23 mouse cellular contexts compared by ENCODE assay signal in genomic region chr6:6875676-6876075, GRCm38 (mm10). TPM values are rescaled to one million over a fixed set of nuclear protein-coding genes. Genes with fewer than 3 reads are reported as not detected.
DNase-seq lines count a peak whose midpoint lies in the region; ATAC-seq lines count a peak whose summit lies in the region.
"Had no signal": no experiment of that assay in that cellular context is flagged by ENCODE, and none has a peak within 500 bp of the region (broad histone marks: within the 10 kb centered on the region; RNA-seq: fewer than 3 reads in every experiment).

No protein-coding gene starts in this region.

- peaks cover 93% of the 10 kb centered on the region for H3K27me3 ChIP-seq in neural tube, embryonic 15.5 days (replicated peaks)
- peaks cover 94% of the 10 kb centered on the region for H3K27me3 ChIP-seq in embryonic facial prominence, embryonic 14.5 days (replicated peaks; ENCODE audit: control insufficient read depth, insufficient read depth, low read length)
- peaks cover 97% of the 10 kb centered on the region for H3K27me3 ChIP-seq in midbrain, embryonic 11.5 days (ENCODE audit: control insufficient read depth, insufficient read depth, low read length)

- peak; percentile 54 for DNase-seq in neural tube, embryonic 10.5 days (ENCODE audit: extremely low spot score, low spot score)
- DNase-seq in embryonic facial prominence, embryonic 14.5 days (ENCODE audit: low spot score), result peak; percentile 19
- peak; percentile 91 for DNase-seq in midbrain, embryonic 11.5 days (ENCODE audit: low spot score, missing footprints)
- no peak for DNase-seq in right cerebral cortex, adult 18-20 months
- DNase-seq in left cerebral cortex, postnatal 10 days (ENCODE audit: extremely low spot score in 1 of 2, low spot score in 2 of 2), result no peak
- no peak for DNase-seq in adrenal gland, postnatal 10 days
- DNase-seq: adrenal gland, postnatal 14 days; cerebellum, adult 9-10 months; gastrocnemius, postnatal 36 days; kidney, adult 8-10 months; kidney, postnatal 4 days; lung, postnatal 10 days; spleen, adult 18-20 months had no signal

- intact Hi-C loops in left cerebral cortex, postnatal 10 days (cut with DNase I), result loop anchor here (2.0 kb wide), 1 partner anchor 21 kb away; no protein-coding TSS in a partner anchor

- no peak overlapping the region for H3K27ac ChIP-seq in neural tube, embryonic 15.5 days (replicated peaks)
- peak overlapping the region; percentile 70 for H3K27ac ChIP-seq in embryonic facial prominence, embryonic 14.5 days (replicated peaks; ENCODE audit: low read depth, low read length)
- no peak overlapping the region for H3K27ac ChIP-seq in midbrain, embryonic 11.5 days (ENCODE audit: low read depth, low read length)
- H3K27ac ChIP-seq: hindbrain, embryonic 12.5 days; limb, embryonic 12.5 days; liver, embryonic 15.5 days; midbrain, embryonic 12.5 days; neural tube, embryonic 13.5 days; stomach, embryonic 15.5 days had no signal

- 3% methylated on average over 9 of the region's 9 CpGs for WGBS in neural tube, embryonic 15.5 days
- WGBS in embryonic facial prominence, embryonic 14.5 days, result 14% methylated on average over 9 of the region's 9 CpGs
- WGBS in midbrain, embryonic 11.5 days, result under 1% methylated on average over 9 of the region's 9 CpGs

- no peaks in the 10 kb centered on the region for H3K36me3 ChIP-seq in neural tube, embryonic 15.5 days
- H3K36me3 ChIP-seq in embryonic facial prominence, embryonic 14.5 days (ENCODE audit: control insufficient read depth, insufficient read depth, low read length), result peaks cover 4% of the 10 kb centered on the region; the same call in 1 of the 2 replicates
- no peaks in the 10 kb centered on the region for H3K36me3 ChIP-seq in midbrain, embryonic 11.5 days (ENCODE audit: control insufficient read depth, insufficient read depth, low read length)
- H3K36me3 ChIP-seq: hindbrain, embryonic 12.5 days; liver, embryonic 15.5 days; midbrain, embryonic 12.5 days; neural tube, embryonic 13.5 days; stomach, embryonic 15.5 days had no signal

- no peak for ATAC-seq in neural tube, embryonic 15.5 days (ENCODE audit: low FRiP score)
- no peak for ATAC-seq in embryonic facial prominence, embryonic 14.5 days (ENCODE audit: low read depth)
- no peak for ATAC-seq in midbrain, embryonic 11.5 days (ENCODE audit: low FRiP score)
- ATAC-seq: CD4-positive, CD25-positive, alpha-beta regulatory T cell, adult 4 months had no signal

- no peak overlapping the region for H3K4me2 ChIP-seq in neural tube, embryonic 15.5 days
- H3K4me2 ChIP-seq in embryonic facial prominence, embryonic 14.5 days (ENCODE audit: low read depth, low read length), result peak overlapping the region; percentile 74; the same call in 1 of the 2 replicates
- no peak overlapping the region for H3K4me2 ChIP-seq in midbrain, embryonic 11.5 days
- H3K4me2 ChIP-seq: hindbrain, embryonic 12.5 days; liver, embryonic 15.5 days; neural tube, embryonic 13.5 days; stomach, embryonic 15.5 days had no signal

- H3K9me3 ChIP-seq in neural tube, embryonic 15.5 days (replicated peaks), result no peaks in the 10 kb centered on the region
- no peaks in the 10 kb centered on the region for H3K9me3 ChIP-seq in embryonic facial prominence, embryonic 14.5 days (ENCODE audit: control insufficient read depth, low read length)
- H3K9me3 ChIP-seq in midbrain, embryonic 11.5 days (ENCODE audit: control insufficient read depth, low read length), result no peaks in the 10 kb centered on the region
- H3K9me3 ChIP-seq: hindbrain, embryonic 12.5 days; limb, embryonic 12.5 days; liver, embryonic 15.5 days; midbrain, embryonic 12.5 days; neural tube, embryonic 13.5 days; stomach, embryonic 15.5 days had no signal

- peaks cover 8% of the 10 kb centered on the region; the same call in 1 of the 2 replicates for H3K4me1 ChIP-seq in neural tube, embryonic 15.5 days
- no peaks in the 10 kb centered on the region for H3K4me1 ChIP-seq in embryonic facial prominence, embryonic 14.5 days (ENCODE audit: control insufficient read depth, insufficient read depth, low read length)
- H3K4me1 ChIP-seq in midbrain, embryonic 11.5 days (ENCODE audit: control insufficient read depth, insufficient read depth, low read length), result no peaks in the 10 kb centered on the region
- H3K4me1 ChIP-seq: liver, embryonic 15.5 days had no signal

- H3K9ac ChIP-seq in neural tube, embryonic 15.5 days (replicated peaks), result no peak overlapping the region
- no peak overlapping the region for H3K9ac ChIP-seq in embryonic facial prominence, embryonic 14.5 days (ENCODE audit: low read depth, low read length)
- H3K9ac ChIP-seq in midbrain, embryonic 11.5 days (ENCODE audit: low read length), result no peak overlapping the region
- H3K9ac ChIP-seq: hindbrain, embryonic 12.5 days; limb, embryonic 12.5 days; liver, embryonic 15.5 days; midbrain, embryonic 12.5 days; neural tube, embryonic 13.5 days; stomach, embryonic 15.5 days had no signal

- H3K4me3 ChIP-seq in neural tube, embryonic 15.5 days (replicated peaks), result no peak overlapping the region
- H3K4me3 ChIP-seq in embryonic facial prominence, embryonic 14.5 days (ENCODE audit: low read depth, low read length), result no peak overlapping the region
- H3K4me3 ChIP-seq in midbrain, embryonic 11.5 days (ENCODE audit: low read depth, low read length), result no peak overlapping the region
- H3K4me3 ChIP-seq: hindbrain, embryonic 12.5 days; liver, embryonic 15.5 days; midbrain, embryonic 12.5 days; neural tube, embryonic 13.5 days; stomach, embryonic 15.5 days had no signal

RNA-seq across cellular contexts. Expression of gene Dlx5, which starts 6.2 kb away (rescaled TPM):
- 0.41 and 0.83 TPM in 2 replicates for polyA plus RNA-seq in neural tube, embryonic 15.5 days (2015; fragmentation: Nextera tagmentation; extraction: Ambion mirVana)
- 38.0 and 40.2 TPM in 2 replicates for polyA plus RNA-seq in embryonic facial prominence, embryonic 14.5 days (2014; fragmentation: Nextera tagmentation; extraction: Ambion mirVana)
- 5.2 and 7.7 TPM in 2 replicates for polyA plus RNA-seq in midbrain, embryonic 11.5 days (2014; fragmentation: Nextera tagmentation; extraction: Ambion mirVana)
- total RNA-seq in left cerebral cortex, postnatal 10 days (2021), result 1 to 10 TPM; 7.4 to 8.1 TPM
- total RNA-seq in adrenal gland, postnatal 10 days (2021), result 1 to 10 TPM in 1 of 2 experiments, under 1 TPM in 1; 0.76 to 1.2 TPM
- total RNA-seq: gastrocnemius, postnatal 36 days had no signal
- polyA plus RNA-seq: CD4-positive, CD25-positive, alpha-beta regulatory T cell, adult 4 months; liver, embryonic 15.5 days had no signal

RNA-seq across cellular contexts. Expression of gene Dlx6, which starts 12.5 kb away (rescaled TPM):
- 0.41 TPM in 1 of 2 replicates, not detected in the other for polyA plus RNA-seq in neural tube, embryonic 15.5 days (2015; fragmentation: Nextera tagmentation; extraction: Ambion mirVana)
- 2.8 and 3.7 TPM in 2 replicates for polyA plus RNA-seq in embryonic facial prominence, embryonic 14.5 days (2014; fragmentation: Nextera tagmentation; extraction: Ambion mirVana)
- polyA plus RNA-seq in midbrain, embryonic 11.5 days (2014; fragmentation: Nextera tagmentation; extraction: Ambion mirVana), result 0.33 and 0.81 TPM in 2 replicates
- total RNA-seq in left cerebral cortex, postnatal 10 days (2021), result 10 to 100 TPM; 10.1 to 13.4 TPM
- under 1 TPM in 1 of 2 experiments, not detected in 1; 0.57 TPM for total RNA-seq in adrenal gland, postnatal 10 days (2021)
- total RNA-seq: adrenal gland, postnatal 14 days; gastrocnemius, postnatal 36 days had no signal
- polyA plus RNA-seq: CD4-positive, CD25-positive, alpha-beta regulatory T cell, adult 4 months; heart, embryonic 14.5 days; liver, embryonic 15.5 days; neural tube, embryonic 13.5 days; thymus, postnatal 0 days had no signal

Comparison
In these comparisons a context has a peak if more than half of its experiments do, and no peak if none do; other contexts are left out.
1. DNase-seq: peak in neural tube, embryonic 10.5 days (single experiment), embryonic facial prominence, embryonic 14.5 days (single experiment) and midbrain, embryonic 11.5 days (single experiment); none in right cerebral cortex, adult 18-20 months (single experiment), left cerebral cortex, postnatal 10 days (0 of 2) and adrenal gland, postnatal 10 days (single experiment).